In genomic region chr4:139043600-139043999, GRCm38 (mm10) we compare ENCODE assay signal across 25 mouse cellular contexts. TPM values are rescaled to one million over a fixed set of nuclear protein-coding genes. Genes with fewer than 3 reads are reported as not detected.
DNase-seq lines count a peak whose midpoint lies in the region; ATAC-seq and TF ChIP-seq lines count a peak whose summit lies in the region.
"Had no signal": no experiment of that assay in that cellular context is flagged by ENCODE, and none has a peak within 500 bp of the region (broad histone marks: within the 10 kb centered on the region; RNA-seq: fewer than 3 reads in every experiment).

No protein-coding gene starts in this region.

- intact Hi-C loops in left cerebral cortex, postnatal 4 days (cut with DNase I) = no loop called here

- 87% methylated on average over 2 of the region's 2 CpGs for WGBS in liver, adult 2 months
- WGBS in liver, embryonic 11.5 days = 59% methylated on average over 2 of the region's 2 CpGs
- WGBS in macrophage (ENCODE audit: missing documents) = 23% methylated on average over 2 of the region's 2 CpGs
- 81% methylated on average over 2 of the region's 2 CpGs for WGBS in intestine, embryonic 16.5 days

- H3K4me2 ChIP-seq in liver, embryonic 11.5 days = no peak overlapping the region
- no peak overlapping the region for H3K4me2 ChIP-seq in intestine, embryonic 16.5 days (ENCODE audit: low read depth, low read length)
- H3K4me2 ChIP-seq: forebrain, embryonic 13.5 days; heart, embryonic 13.5 days; hindbrain, embryonic 15.5 days had no signal

- no peak overlapping the region for H3K9ac ChIP-seq in liver, adult 2 months (ENCODE audit: low read depth, low read length)
- H3K9ac ChIP-seq in liver, embryonic 11.5 days (ENCODE audit: low read depth, low read length) = no peak overlapping the region
- H3K9ac ChIP-seq in intestine, embryonic 16.5 days (ENCODE audit: low read depth, low read length) = no peak overlapping the region
- H3K9ac ChIP-seq: forebrain, embryonic 13.5 days; forebrain, postnatal 0 days; heart, embryonic 13.5 days; hindbrain, embryonic 15.5 days had no signal

- ATAC-seq in liver, embryonic 11.5 days (replicated peaks; ENCODE audit: low FRiP score) = no peak
- ATAC-seq in intestine, embryonic 16.5 days = no peak
- ATAC-seq: forebrain, embryonic 13.5 days; forebrain, postnatal 0 days had no signal

- DNase-seq in liver, adult 2 months (ENCODE audit: extremely low read depth, low read depth, low spot score) = peak; percentile 11
- no peak for DNase-seq in liver, embryonic 11.5 days (ENCODE audit: low spot score)
- DNase-seq in thymus, postnatal 10 days (ENCODE audit: low spot score in 2 of 2) = no peak
- no peak for DNase-seq in left cerebral cortex, postnatal 4 days
- DNase-seq: adrenal gland, adult 8-10 months; adrenal gland, postnatal 36 days; cerebellum, adult 11-12 months; cerebellum, adult 9-10 months; cerebellum, postnatal 25 days; forebrain, postnatal 0 days; gastrocnemius, postnatal 14 days; heart, postnatal 36 days had no signal

- H3K27ac ChIP-seq in liver, adult 2 months (replicated peaks; ENCODE audit: insufficient read depth, low read depth, low read length) = no peak overlapping the region
- H3K27ac ChIP-seq in liver, embryonic 11.5 days (ENCODE audit: low read depth, low read length) = no peak overlapping the region
- H3K27ac ChIP-seq in bone marrow macrophage, adult 2 months (ENCODE audit: insufficient read depth, low read depth, low read length) = peak overlapping the region; percentile 71
- peak overlapping the region; percentile 47 for H3K27ac ChIP-seq in macrophage
- H3K27ac ChIP-seq in intestine, embryonic 16.5 days (ENCODE audit: low read length) = no peak overlapping the region
- H3K27ac ChIP-seq: embryonic facial prominence, embryonic 10.5 days; forebrain, embryonic 13.5 days; heart, embryonic 13.5 days; hindbrain, embryonic 15.5 days had no signal

- no peaks in the 10 kb centered on the region for H3K79me2 ChIP-seq in liver, adult 2 months (ENCODE audit: control insufficient read depth, insufficient read depth, low read length)
- H3K79me2 ChIP-seq in macrophage (ENCODE audit: inconsistent target) = no peaks in the 10 kb centered on the region

- H3K4me1 ChIP-seq in liver, adult 2 months (ENCODE audit: control insufficient read depth, insufficient read depth, low read length) = no peaks in the 10 kb centered on the region
- no peaks in the 10 kb centered on the region; the same call in 1 of the 2 replicates for H3K4me1 ChIP-seq in liver, embryonic 11.5 days (replicated peaks; ENCODE audit: control insufficient read depth, insufficient read depth, low read length)
- H3K4me1 ChIP-seq in bone marrow macrophage, adult 2 months (ENCODE audit: control insufficient read depth, insufficient read depth, low read length) = peaks cover 14% of the 10 kb centered on the region
- no peaks in the 10 kb centered on the region for H3K4me1 ChIP-seq in intestine, embryonic 16.5 days (ENCODE audit: control insufficient read depth, insufficient read depth, low read length)
- H3K4me1 ChIP-seq: heart, embryonic 13.5 days had no signal

- no peak for TF ChIP-seq CTCF in liver, adult 2 months (IDR thresholded peaks at IDR 0.05; ENCODE audit: low read depth, low read length)
- TF ChIP-seq CTCF in bone marrow macrophage, adult 2 months (IDR thresholded peaks at IDR 0.05; ENCODE audit: low read depth, low read length) = no peak

- no peaks in the 10 kb centered on the region for H3K27me3 ChIP-seq in liver, adult 2 months (ENCODE audit: control insufficient read depth, insufficient read depth, low read length)
- H3K27me3 ChIP-seq in liver, embryonic 11.5 days (replicated peaks; ENCODE audit: control insufficient read depth, insufficient read depth, low read length) = peaks cover 13% of the 10 kb centered on the region
- no peaks in the 10 kb centered on the region for H3K27me3 ChIP-seq in intestine, embryonic 16.5 days (replicated peaks; ENCODE audit: control insufficient read depth, insufficient read depth, low read length)
- H3K27me3 ChIP-seq: CH12.LX; forebrain, embryonic 13.5 days; hindbrain, embryonic 15.5 days had no signal

- H3K9me3 ChIP-seq in liver, embryonic 11.5 days (ENCODE audit: control insufficient read depth, low read length) = peaks cover 5% of the 10 kb centered on the region
- no peaks in the 10 kb centered on the region for H3K9me3 ChIP-seq in intestine, embryonic 16.5 days (ENCODE audit: control insufficient read depth, low read length)
- H3K9me3 ChIP-seq: embryonic facial prominence, embryonic 10.5 days; forebrain, embryonic 13.5 days; heart, embryonic 13.5 days; hindbrain, embryonic 15.5 days had no signal

- no peak overlapping the region for H3K4me3 ChIP-seq in liver, adult 2 months (ENCODE audit: insufficient read depth, low read depth, low read length)
- no peak overlapping the region for H3K4me3 ChIP-seq in liver, embryonic 11.5 days (ENCODE audit: low read depth, low read length)
- no peak overlapping the region for H3K4me3 ChIP-seq in bone marrow macrophage, adult 2 months (ENCODE audit: insufficient read depth, low read length)
- H3K4me3 ChIP-seq in macrophage (ENCODE audit: inconsistent target) = no peak overlapping the region
- H3K4me3 ChIP-seq in intestine, embryonic 16.5 days (ENCODE audit: low read length) = no peak overlapping the region
- H3K4me3 ChIP-seq: embryonic facial prominence, embryonic 10.5 days; forebrain, embryonic 13.5 days; heart, embryonic 13.5 days; hindbrain, embryonic 15.5 days had no signal

- H3K36me3 ChIP-seq in liver, adult 2 months (ENCODE audit: control insufficient read depth, insufficient read depth, low read length) = no peaks in the 10 kb centered on the region
- no peaks in the 10 kb centered on the region for H3K36me3 ChIP-seq in liver, embryonic 11.5 days (ENCODE audit: control insufficient read depth, insufficient read depth, low read length)
- H3K36me3 ChIP-seq in macrophage (ENCODE audit: inconsistent target) = no peaks in the 10 kb centered on the region
- no peaks in the 10 kb centered on the region for H3K36me3 ChIP-seq in intestine, embryonic 16.5 days (ENCODE audit: control insufficient read depth, insufficient read depth, low read length)
- H3K36me3 ChIP-seq: embryonic facial prominence, embryonic 10.5 days; heart, embryonic 13.5 days; hindbrain, embryonic 15.5 days had no signal

- TF ChIP-seq POLR2A in liver, adult 2 months (IDR thresholded peaks at IDR 0.05; ENCODE audit: extremely low read depth, insufficient read depth, low read length) = no peak
- no peak for TF ChIP-seq POLR2A in bone marrow macrophage, adult 2 months (IDR thresholded peaks at IDR 0.05; ENCODE audit: borderline replicate concordance, low read depth, low read length)

RNA-seq across cellular contexts. Expression of gene Htr6, which starts 31.8 kb away (rescaled TPM):
- total RNA-seq in liver, adult 2 months (2014; rRNA removed) = not detected in 2 replicates
- polyA plus RNA-seq in liver, adult 2 months (2012; rRNA removed) = not detected in 2 replicates
- not detected in 2 replicates for polyA plus RNA-seq in liver, embryonic 11.5 days (2014; fragmentation: Nextera tagmentation; extraction: Ambion mirVana)
- not detected in 2 replicates for polyA plus RNA-seq in bone marrow macrophage, adult 2 months (2012; ENCODE audit: insufficient read depth, insufficient read length, missing spikeins)
- not detected for total RNA-seq in macrophage (2018; cell fraction: chromatin; rRNA removed)
- not detected for total RNA-seq in macrophage (2018; cell fraction: cytosol; rRNA removed)
- not detected for total RNA-seq in macrophage (2018; cell fraction: nucleus; rRNA removed)
- polyA plus RNA-seq in macrophage (2018) = not detected in 3 replicates
- 1 to 10 TPM; 4.1 to 5.1 TPM for total RNA-seq in left cerebral cortex, postnatal 4 days (2021)
- polyA plus RNA-seq in intestine, embryonic 16.5 days (2015; fragmentation: Nextera tagmentation; extraction: Ambion mirVana) = 0.05 TPM in 1 of 2 replicates, not detected in the other
- total RNA-seq: CH12.LX; gastrocnemius, adult 18-20 months; gastrocnemius, postnatal 14 days; heart, adult 8-10 months; heart, postnatal 36 days had no signal
- polyA plus RNA-seq: embryonic facial prominence, embryonic 14.5 days; heart, embryonic 13.5 days; heart, postnatal 0 days; hindbrain, embryonic 11.5 days had no signal

RNA-seq across cellular contexts. Expression of gene Nbl1, which starts 49.2 kb away (rescaled TPM):
- 0.37 and 1.7 TPM in 2 replicates for total RNA-seq in liver, adult 2 months (2014; rRNA removed)
- 1.1 and 1.3 TPM in 2 replicates for polyA plus RNA-seq in liver, adult 2 months (2012; rRNA removed)
- 4.0 and 5.0 TPM in 2 replicates for polyA plus RNA-seq in liver, embryonic 11.5 days (2014; fragmentation: Nextera tagmentation; extraction: Ambion mirVana)
- polyA plus RNA-seq in bone marrow macrophage, adult 2 months (2012; ENCODE audit: insufficient read depth, insufficient read length, missing spikeins) = 0.45 TPM in 1 of 2 replicates, not detected in the other
- total RNA-seq in macrophage (2018; cell fraction: chromatin; rRNA removed) = 1 to 10 TPM in 1 of 26 experiments, under 1 TPM in 1, not detected in 24; 0.37 to 6.8 TPM
- under 1 TPM in 25 of 26 experiments, not detected in 1; 0.07 to 0.69 (median 0.27) TPM for total RNA-seq in macrophage (2018; cell fraction: cytosol; rRNA removed)
- 1 to 10 TPM in 1 of 26 experiments, under 1 TPM in 3, not detected in 22; 0.36 to 2.9 (median 0.40) TPM for total RNA-seq in macrophage (2018; cell fraction: nucleus; rRNA removed)
- polyA plus RNA-seq in macrophage (2018) = 0.13 to 0.47 TPM in 2 of 3 replicates, not detected in the other
- 10 to 100 TPM; 32.8 to 38.3 TPM for total RNA-seq in left cerebral cortex, postnatal 4 days (2021)
- 38.9 and 43.3 TPM in 2 replicates for polyA plus RNA-seq in intestine, embryonic 16.5 days (2015; fragmentation: Nextera tagmentation; extraction: Ambion mirVana)

Comparison
In these comparisons a context has a peak if more than half of its experiments do, and no peak if none do; other contexts are left out.
1. H3K27ac ChIP-seq: peak in bone marrow macrophage, adult 2 months (single experiment) and macrophage (single experiment); none in liver, adult 2 months (single experiment), liver, embryonic 11.5 days (single experiment) and intestine, embryonic 16.5 days (single experiment).